Mouse (Mus musculus): ENCODE data around the gene Scg2.

Gene Scg2

GRCm38 (mm10) chr1:79439609-79440308, at the start of gene Scg2:
Gene Scg2 (minus strand): TSS chr1:79440120.
- TF ChIP-seq GATA4 (IDR thresholded peaks at IDR 0.05; ENCODE audit: insufficient replicate concordance, low read length) = no peak

- TF ChIP-seq GATA4 (IDR thresholded peaks at IDR 0.05; ENCODE audit: insufficient replicate concordance, low read length) = no peak
These were observed 45.6 kb upstream of the Scg2 start for GRCm38 (mm10) chr1:79485546-79485945.

- TF ChIP-seq GATA4 (IDR thresholded peaks at IDR 0.05; ENCODE audit: insufficient replicate concordance, low read length) = no peak
These were observed 30.9 kb upstream of the Scg2 start for GRCm38 (mm10) chr1:79470856-79471255.

DNA sequence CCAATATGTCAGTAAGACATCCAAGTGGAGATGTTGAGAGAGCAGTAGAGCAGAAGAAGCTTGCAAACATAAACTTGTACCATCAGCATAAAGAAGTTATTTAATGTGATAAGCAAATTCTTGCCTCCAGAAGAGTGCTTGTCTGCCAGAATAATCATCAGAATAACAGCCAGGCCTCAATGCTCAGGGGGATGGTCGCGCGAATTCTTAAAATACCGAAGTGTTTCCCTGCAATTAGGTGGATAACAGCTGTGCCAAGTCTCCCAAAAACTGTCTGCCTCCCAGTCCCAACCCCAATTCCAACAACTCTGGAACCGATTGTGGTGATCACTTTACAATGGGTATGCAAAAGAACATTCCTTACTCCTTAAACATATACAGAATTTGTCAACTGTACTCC, 30.0 kb upstream of the Scg2 start:
- TF ChIP-seq GATA4 (IDR thresholded peaks at IDR 0.05; ENCODE audit: insufficient replicate concordance, low read length) = no peak

- TF ChIP-seq GATA4 (IDR thresholded peaks at IDR 0.05; ENCODE audit: insufficient replicate concordance, low read length) = no peak; the same call in 1 of the 2 replicates
These were observed 26.7 kb upstream of the Scg2 start for GRCm38 (mm10) chr1:79466585-79466984.

DNA sequence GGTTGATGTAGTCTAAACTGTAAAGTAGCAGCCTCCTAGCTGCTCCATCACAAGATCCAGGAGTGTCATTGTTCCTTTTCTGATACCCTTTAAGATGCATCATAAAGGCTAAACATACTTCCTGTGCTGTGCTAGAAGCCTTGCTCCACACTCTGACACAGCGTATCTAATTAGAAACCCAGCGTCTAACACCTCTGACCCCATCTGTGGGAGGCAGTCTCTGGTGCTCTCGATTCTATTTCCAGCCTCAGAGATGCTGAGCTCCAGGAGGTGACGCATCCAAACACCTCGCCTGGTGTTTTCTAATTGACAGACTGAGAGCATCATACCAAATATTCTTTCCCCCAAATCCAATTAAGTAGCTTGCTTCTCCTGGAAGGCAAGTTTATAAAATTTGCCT, 18.6 kb upstream of the Scg2 start:
- no peak for TF ChIP-seq GATA4 (IDR thresholded peaks at IDR 0.05; ENCODE audit: insufficient replicate concordance, low read length)

- no peak for TF ChIP-seq GATA4 (IDR thresholded peaks at IDR 0.05; ENCODE audit: insufficient replicate concordance, low read length)
These were observed 14.2 kb upstream of the Scg2 start for GRCm38 (mm10) chr1:79454164-79454563.

DNA sequence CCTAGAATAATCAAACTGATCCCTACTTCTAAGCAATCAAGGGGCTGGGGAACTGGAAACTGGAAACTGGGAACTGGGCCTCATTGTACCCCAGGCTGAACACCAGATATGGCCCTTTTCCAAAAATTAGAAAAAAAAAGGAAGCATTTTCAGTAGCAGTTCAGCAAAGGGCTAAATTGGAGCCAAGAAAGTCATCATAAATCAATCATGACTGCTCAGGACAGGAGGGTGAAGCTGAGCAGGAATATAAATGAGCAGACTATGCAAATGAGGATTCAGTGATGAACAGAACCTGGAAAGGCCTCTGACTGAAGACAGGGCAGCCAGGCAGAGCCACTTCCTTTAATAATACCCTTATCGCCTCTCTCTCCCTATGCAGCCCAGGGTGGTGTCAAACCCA, 12.4 kb upstream of the Scg2 start:
- TF ChIP-seq GATA4 (IDR thresholded peaks at IDR 0.05; ENCODE audit: insufficient replicate concordance, low read length) = no peak

- no peak for TF ChIP-seq GATA4 (IDR thresholded peaks at IDR 0.05; ENCODE audit: insufficient replicate concordance, low read length)
These were observed 10.6 kb upstream of the Scg2 start for GRCm38 (mm10) chr1:79450343-79451021.

GRCm38 (mm10) chr1:79449943-79450342, 10.0 kb upstream of the Scg2 start:
- TF ChIP-seq GATA4 (IDR thresholded peaks at IDR 0.05; ENCODE audit: insufficient replicate concordance, low read length) = no peak

DNA sequence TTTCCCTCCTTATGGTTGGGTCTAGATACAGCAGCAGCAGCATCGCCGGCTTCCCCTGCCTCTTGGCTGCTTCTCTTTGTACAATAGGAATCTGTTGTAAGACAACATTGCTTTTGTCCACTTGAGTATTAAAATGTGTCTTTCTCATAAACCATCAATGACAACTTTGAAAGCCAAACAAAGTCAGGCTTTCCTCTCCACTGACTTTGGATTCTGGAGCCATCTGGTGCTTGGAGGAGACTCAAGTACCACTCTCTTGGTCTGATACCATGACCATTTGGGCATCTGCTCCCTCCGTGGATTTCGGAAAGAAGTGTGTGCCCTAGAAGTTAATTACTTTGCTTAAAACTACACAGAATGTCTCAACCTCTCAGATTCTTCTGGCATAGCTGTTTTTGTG, 5.7 kb upstream of the Scg2 start:
- no peak for TF ChIP-seq GATA4 (IDR thresholded peaks at IDR 0.05; ENCODE audit: insufficient replicate concordance, low read length)

DNA sequence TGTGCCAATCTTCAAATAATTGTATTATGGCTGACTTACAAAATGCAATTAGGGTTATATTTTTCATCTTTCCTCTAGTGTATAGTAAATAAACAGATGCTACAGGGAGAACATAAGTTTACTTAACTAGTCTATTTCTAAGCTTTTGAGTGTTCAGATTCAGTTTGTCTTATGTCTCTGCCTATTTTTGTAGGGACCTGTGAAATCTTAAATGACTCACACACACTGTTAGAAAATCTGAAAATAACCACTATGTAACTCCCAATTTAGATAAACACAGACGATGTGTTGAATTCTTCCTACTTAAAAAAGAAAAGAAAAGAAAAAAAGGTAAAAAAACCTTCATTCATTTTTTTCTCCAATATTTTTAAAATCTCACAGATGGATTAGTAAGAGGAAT, 2.2 kb downstream of the Scg2 start:
- no peak for TF ChIP-seq GATA4 (IDR thresholded peaks at IDR 0.05; ENCODE audit: insufficient replicate concordance, low read length)

DNA sequence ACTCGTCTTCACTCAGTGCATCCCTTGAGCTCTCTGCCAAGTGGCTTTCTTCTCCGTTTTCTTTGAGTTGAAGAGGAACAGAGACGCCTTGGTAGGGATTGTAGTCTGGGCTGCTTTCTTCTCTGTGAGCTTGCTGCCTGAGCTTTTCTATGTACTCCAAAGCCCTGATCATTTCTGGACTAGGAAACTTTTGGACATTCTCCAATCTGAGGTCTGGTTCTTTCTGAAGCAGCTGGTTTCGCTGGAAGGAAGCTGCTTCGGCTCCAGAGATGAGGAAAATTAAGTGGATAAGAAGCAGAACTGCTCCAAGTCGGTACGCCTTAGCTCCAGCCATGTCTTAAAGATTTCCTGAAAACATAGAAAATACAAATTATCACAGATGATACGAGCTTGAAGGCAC, 3.2 kb downstream of the Scg2 start:
- no peak for TF ChIP-seq GATA4 (IDR thresholded peaks at IDR 0.05; ENCODE audit: insufficient replicate concordance, low read length)

DNA sequence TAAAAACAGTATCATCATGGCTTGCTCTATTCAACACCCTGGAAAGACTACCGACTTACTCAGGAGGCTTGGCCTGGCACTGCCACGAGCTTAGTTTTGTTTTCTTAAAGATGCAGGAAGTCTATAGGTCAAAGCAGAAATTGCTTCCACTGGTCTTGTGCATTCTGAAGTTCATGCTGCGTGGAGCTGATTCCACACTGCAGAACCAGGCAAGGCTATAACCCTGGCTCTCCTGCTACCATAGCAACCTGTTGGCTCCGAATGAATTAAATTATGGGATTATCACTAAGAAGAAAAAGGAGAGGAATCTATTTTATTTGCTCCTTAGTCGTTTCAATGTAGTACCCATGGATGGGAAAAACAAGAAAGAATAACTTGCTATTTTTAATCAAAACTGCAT, 10.9 kb downstream of the Scg2 start:
- TF ChIP-seq GATA4 (IDR thresholded peaks at IDR 0.05; ENCODE audit: insufficient replicate concordance, low read length) = no peak

- no peak for TF ChIP-seq GATA4 (IDR thresholded peaks at IDR 0.05; ENCODE audit: insufficient replicate concordance, low read length)
These were observed 24.4 kb downstream of the Scg2 start for GRCm38 (mm10) chr1:79415496-79415895.

DNA sequence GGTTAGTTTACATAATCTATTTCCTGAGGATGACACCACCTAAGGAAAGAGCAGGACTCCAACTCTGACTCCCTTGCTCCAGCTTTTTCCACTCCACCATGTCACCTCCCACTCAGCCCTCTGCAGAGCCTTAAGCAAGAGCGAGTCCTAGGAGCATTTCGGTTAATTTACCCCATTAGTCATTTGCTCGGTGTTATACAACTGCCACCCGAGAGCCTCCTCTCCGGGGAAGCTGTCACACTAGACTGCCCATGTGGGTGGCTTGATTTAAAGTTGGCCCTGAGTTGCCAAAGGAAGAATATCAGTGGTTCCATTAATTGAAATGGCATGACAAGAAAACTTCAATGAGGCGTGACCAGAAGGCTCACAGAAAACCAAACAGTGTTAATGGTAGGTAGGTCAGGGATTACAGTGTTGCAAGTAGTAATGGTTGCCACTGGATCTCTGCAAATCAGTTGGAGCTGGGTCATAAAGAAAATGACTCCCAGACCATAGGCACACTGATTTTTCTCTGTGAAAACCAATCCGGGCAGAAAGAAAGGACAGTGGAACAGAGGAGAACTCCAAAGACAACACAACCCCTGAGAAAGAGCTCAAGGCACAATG, 33.5 kb downstream of the Scg2 start:
- no peak for TF ChIP-seq GATA4 (IDR thresholded peaks at IDR 0.05; ENCODE audit: insufficient replicate concordance, low read length)
